Mouse (Mus musculus) inflammation-experienced regulatory T-cells, adult 6 months (primary cell): Measurements from ENCODE around the gene Gm15155. TPM values are rescaled to one million over a fixed set of nuclear protein-coding genes. Genes with fewer than 3 reads are reported as not detected.
"Not testable (repeated sequence)": the region's sequence is repeated elsewhere in the genome, so short reads cannot be mapped to it uniquely, and the experiment has no call there.

Experiments
- ATAC-seq: one replicate; pipeline ENCODE4 v1.8.0; 2017
- polyA plus RNA-seq, 3 experiments: library from polyadenylated mRNA; unstranded; fragments of 100-300 nt; shearing (Covaris generic); gene quantifications; one replicate each; pipeline ENCODE4 v1.2.1; 2017

The Gm15155 gene
- not detected for polyA plus RNA-seq

DNA sequence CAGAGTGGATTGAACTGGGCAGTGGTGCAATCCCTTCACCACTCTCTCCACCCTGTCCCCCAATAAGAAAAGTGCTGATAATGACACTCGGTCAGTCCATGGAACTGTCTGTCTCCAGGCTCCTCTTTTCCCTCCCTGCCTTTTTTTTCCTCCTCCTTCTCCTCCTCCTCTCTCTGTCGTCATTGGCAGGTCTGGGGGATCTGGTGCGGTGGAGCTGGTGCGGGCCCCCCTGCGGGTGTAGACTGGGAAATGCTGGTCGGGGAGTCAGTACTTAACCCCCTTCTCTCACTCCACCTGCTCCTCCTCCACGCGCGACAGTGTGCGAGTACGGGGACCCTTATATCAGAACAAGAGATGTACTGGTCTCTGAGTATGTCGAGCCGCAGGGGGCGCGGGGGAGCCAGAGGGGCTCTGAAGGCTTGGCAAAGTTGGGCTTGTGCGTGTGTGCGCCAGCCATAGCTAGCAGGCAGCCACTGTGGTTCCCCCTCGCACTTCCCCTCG, at the start of gene Gm15155:
Gene Gm15155, plus strand, starts transcription at position 401 of the 501 bp plus-strand sequence.
- no peak for ATAC-seq

DNA sequence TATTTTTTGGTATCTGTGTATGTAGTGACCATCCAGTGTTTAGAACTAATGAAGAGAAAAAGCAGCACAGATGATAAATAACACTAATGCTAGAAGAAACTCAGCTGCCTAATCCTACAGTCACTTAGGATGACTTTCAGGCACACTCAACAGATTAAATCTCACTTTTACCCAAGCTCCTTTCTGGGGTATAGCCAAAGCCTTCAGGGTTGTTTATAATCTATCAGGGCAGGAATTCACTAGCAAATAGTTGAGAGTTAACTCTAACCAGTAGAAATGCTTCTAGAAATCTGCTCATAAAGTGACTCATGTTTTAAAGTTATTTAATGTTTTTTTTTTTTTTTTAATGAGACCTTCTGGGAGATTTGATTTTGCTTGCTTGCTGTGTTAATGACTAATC, 44.8 kb upstream of the Gm15155 start:
- ATAC-seq: no peak

- ATAC-seq: no peak
Observed at GRCm38 (mm10) chrX:155584586-155584985, 40.0 kb upstream of the Gm15155 start.

DNA sequence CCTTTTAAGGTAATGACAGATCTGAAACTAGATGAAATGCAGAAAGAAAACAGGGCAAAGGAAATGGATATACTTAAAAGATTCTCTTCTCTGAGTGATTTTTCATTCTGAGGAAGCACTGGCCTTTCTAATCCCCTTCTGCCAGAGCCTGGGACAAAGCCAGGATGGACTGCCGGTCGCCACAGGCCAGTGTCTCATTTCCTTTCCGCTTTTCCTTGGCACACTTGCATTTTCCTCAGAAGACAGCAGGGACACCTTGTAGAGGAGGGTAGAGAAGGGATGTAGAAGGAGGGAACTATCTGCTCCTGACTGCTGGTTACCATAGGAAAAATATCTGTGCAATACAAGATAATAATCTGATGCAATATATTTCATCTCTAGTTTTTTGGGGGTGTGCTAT, 33.1 kb upstream of the Gm15155 start:
- ATAC-seq: no peak

- ATAC-seq: no peak
Observed at GRCm38 (mm10) chrX:155592467-155592866, 32.1 kb upstream of the Gm15155 start.

DNA sequence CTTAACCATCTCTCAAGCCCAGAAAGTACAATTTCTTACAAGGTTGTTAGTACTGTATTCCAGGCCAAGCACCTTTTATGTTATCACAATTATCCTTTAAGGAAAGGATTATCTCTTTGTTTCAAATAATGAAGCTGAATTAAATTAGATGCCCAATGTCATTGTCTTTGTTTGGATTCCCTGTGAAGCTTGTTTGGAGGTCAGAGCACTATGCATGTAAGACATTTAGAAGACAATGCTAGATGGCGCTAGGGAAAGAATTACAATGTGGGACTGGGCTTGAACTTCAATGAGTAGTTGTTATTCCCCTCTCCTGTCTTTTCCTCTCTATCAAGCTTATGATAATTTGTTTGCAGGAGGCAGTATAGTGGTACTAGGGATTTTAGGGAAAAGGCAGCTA, 29.9 kb upstream of the Gm15155 start:
- no peak for ATAC-seq

DNA sequence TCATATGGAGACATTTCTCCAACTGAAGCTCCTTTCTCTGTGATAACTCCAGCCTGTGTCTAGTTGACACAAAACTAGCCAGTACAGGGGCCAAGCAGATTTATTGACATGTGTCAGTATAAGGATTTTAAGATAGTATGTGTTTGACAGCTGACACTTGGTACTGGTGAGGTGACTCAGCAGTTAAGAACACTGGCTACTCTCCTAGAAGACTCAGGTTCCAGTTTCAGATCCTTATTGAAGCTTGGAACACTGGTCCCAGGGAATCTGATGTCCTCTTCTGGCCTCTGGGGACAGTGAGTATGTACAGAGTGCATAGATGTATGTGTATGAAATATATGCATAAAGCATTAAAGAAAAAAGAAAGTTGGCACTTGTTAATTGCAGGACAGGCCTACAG, 28.2 kb upstream of the Gm15155 start:
- no peak for ATAC-seq

- ATAC-seq: no peak
Observed at GRCm38 (mm10) chrX:155601196-155601595, 23.3 kb upstream of the Gm15155 start.

DNA sequence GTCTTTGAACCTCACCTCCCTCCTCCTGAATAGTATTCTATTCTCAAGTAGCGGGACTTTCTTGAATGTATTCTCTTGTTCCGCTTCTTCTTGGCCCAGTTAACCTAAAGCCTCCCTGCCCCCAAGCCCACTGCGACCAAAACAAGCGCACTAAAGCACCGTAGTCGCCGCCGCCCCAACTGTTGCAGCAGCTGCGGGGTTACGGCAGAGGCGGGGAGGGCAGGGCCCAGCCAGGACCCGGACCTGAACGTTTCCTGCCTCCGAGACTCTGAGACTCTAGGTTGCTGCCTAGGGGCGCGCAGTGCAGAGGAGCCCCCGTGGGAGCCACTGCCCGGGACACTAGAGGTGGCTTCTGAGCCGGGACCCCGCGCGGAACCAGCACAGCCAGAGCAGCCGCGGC, 2.0 kb upstream of the Gm15155 start:
- no peak for ATAC-seq

- no peak for ATAC-seq
Observed at GRCm38 (mm10) chrX:155622961-155623599, 1.5 kb upstream of the Gm15155 start.

DNA sequence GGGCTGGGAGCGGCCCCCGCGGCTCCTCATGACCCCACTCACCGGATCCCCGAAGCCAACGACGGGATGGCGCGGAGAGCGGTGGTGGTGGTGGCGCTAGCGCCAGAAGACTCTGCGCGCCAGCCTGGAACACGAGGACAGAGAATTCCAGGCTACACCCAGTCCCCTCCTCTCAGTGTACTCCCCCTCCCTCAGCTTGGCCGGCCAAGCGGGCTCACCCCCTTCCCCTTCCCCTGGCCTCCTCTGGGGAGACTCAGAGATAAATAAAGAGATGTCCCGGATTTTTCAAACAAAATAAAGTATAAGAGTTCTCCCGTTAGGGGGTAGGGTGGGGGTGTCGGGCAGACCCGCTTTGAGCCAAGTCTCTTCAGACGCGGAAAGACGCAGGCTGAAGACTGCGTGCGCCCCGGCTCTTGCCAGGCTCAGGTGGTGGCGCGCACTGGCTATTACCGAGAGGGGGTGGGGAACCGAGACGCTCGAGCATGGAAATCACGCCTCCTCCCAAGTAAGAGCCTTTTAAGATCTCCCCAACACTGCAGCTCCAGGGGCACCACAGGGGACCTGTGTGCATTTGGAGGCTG, 750 bp upstream of the Gm15155 start, which contains the start of gene Ptchd1:
Gene Ptchd1, minus strand, starts transcription at position 114 of the 581 bp plus-strand sequence.
- ATAC-seq: no peak

DNA sequence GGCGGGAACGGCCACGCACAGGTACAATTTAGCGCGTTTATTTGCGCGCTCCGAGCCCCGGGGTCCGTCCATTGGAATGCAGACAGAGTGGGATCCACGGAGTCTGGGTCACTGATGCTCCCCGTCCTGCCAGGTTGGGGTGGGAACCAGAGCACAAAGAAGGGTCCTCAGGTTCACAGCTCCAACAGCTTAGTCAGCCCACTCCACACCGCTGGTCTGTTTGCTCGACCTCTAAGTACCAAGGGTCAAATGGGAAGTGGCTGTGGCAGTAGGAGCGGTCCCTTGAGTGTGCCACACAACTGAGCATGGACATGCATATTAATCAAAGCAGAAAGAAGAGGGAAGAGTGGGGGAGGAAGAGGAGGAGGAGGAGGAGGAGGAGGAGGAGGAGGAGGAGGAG, 354 bp downstream of the Gm15155 start:
- no peak for ATAC-seq

GRCm38 (mm10) chrX:155625671-155626196, 1.2 kb downstream of the Gm15155 start:
- no peak for ATAC-seq

- ATAC-seq: no peak
Observed at GRCm38 (mm10) chrX:155643975-155644374, 19.4 kb downstream of the Gm15155 start.

DNA sequence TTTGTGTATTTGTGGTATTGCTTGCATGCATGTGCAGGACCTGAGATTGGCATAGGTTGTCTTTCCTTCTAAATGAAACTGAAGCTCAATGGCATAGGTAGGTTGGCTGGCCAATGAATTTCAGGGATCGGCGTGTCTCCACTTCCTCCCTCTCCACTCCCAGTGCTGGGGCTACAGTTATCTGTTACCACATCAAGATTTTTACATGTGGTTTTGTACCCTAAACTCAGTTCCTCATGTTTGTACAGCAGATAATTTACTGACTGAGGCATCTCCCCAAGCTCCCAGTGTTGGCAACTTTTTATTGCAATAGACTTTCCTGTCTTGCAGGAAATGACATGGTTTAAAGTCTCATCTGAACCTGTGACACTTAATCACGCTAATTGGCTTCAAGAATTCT, 21.4 kb downstream of the Gm15155 start:
- no peak for ATAC-seq

GRCm38 (mm10) chrX:155657971-155658370, 33.4 kb downstream of the Gm15155 start:
- no peak for ATAC-seq

GRCm38 (mm10) chrX:155690440-155690839, 65.9 kb downstream of the Gm15155 start:
- not testable (repeated sequence) for ATAC-seq

- ATAC-seq: no peak
Observed at GRCm38 (mm10) chrX:155724157-155724556, 99.6 kb downstream of the Gm15155 start.

DNA sequence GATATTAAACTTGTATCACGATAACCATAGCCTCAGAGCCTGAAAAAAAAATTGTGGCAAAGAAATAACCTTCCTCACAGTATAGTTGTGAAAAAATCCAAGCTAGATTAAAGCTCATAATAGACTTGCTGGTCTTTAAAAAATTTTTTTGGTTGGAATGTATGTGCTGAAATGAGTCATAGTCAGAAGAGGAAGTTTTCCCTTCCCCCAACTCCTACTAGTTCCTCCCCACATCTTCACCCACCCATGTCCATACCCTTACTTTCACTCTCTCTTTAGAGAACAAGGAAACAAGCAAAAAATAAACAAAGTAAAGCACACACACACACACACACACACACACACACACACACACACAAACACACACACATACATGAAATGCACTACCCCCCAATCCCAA, 103.8 kb downstream of the Gm15155 start:
- no peak for ATAC-seq

DNA sequence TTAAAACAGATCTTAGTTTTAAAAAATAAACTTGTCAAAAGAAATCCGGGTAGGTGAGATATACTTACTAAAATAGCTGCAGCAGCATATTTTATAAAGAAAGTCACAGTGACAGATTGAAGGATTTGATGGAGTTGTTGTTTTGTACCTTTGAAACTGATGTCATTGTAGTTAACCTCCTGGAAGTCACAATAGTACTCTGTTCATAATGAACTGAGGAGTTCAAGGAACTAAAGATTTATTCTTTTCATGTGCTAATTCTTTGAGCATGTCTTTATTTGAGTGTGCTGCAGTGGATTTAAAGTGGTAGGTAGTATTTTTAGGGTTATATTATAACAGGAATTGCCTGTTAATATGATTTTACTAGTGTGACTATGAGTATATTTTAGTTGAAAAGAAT, 263.6 kb downstream of the Gm15155 start:
- no peak for ATAC-seq

DNA sequence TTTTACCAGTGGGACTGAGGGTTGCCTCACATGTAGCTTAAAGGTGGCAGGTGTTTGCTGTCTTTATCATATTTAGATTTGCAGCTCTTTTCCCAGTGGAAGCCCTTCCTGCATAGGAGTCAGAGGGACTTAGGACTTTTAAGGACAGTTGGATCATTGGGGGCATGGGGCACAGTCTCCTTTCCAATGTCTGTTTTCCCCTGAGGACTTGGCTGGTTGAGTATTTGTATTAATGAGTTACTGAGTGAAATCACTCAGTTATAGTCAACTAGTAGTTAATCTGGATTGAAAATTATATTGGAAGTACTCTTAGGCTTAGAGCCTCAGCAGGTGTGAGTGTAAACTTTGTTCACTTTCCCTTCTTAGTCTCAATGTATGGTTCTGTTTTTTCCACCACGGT, 275.5 kb downstream of the Gm15155 start:
- no peak for ATAC-seq

- ATAC-seq: no peak
Observed at GRCm38 (mm10) chrX:155901742-155902141, 277.2 kb downstream of the Gm15155 start.

GRCm38 (mm10) chrX:155903108-155903507, 278.6 kb downstream of the Gm15155 start:
- ATAC-seq: no peak

- no peak for ATAC-seq
Observed at GRCm38 (mm10) chrX:156009756-156010155, 385.2 kb downstream of the Gm15155 start.
